Mouse (Mus musculus) forebrain, embryonic 10.5 days (tissue): Measurements from ENCODE around the gene Slc10a7. TPM values are rescaled to one million over a fixed set of nuclear protein-coding genes. Genes with fewer than 3 reads are reported as not detected.

ENCODE experiments used
- DNase-seq: peaks from one replicate; pipeline ENCODE4 v3.0.0-alpha.2; 2017; ENCODE audit warnings: low spot score; ENCODE audit errors: extremely low spot score
- H3K27ac ChIP-seq: fragments of 300-500 bp; sonication (generic); 2 replicates; pipeline ENCODE4 v1.5.1; 2016; ENCODE audit warnings: mild to moderate bottlenecking
- H3K27me3 ChIP-seq: fragments of 300-500 bp; sonication (generic); 2 replicates; pipeline ENCODE4 v1.6.1; 2016; ENCODE audit warnings: mild to moderate bottlenecking; ENCODE audit not compliant: poor library complexity, severe bottlenecking
- H3K36me3 ChIP-seq: fragments of 300-500 bp; sonication (generic); replicated peaks from 2 replicates; pipeline ENCODE4 v1.6.1; 2016; ENCODE audit warnings: mild to moderate bottlenecking, moderate library complexity
- H3K4me1 ChIP-seq: fragments of 300-500 bp; sonication (generic); 2 replicates; pipeline ENCODE4 v1.6.1; 2016
- H3K4me3 ChIP-seq: fragments of 300-500 bp; sonication (generic); 2 replicates; pipeline ENCODE4 v1.5.1; 2016; ENCODE audit warnings: mild to moderate bottlenecking, moderate library complexity
- H3K9me3 ChIP-seq: fragments of 300-500 bp; sonication (generic); 2 replicates; pipeline ENCODE4 v1.6.1; 2016; ENCODE audit warnings: mild to moderate bottlenecking, moderate library complexity
- WGBS: fragments of 180-500 bp; shearing (Covaris S2); methylation state at CpG from one replicate; pipeline ENCODE4 v1.1.7; 2016; 5-methylcytosine and 5-hydroxymethylcytosine counted together
- polyA plus RNA-seq: library from polyadenylated mRNA; unstranded; fragments of >200 nt; fragmentation: Nextera tagmentation; extraction: Ambion mirVana; gene quantifications from 2 replicates; pipeline ENCODE4 v1.2.1, GENCODE M21; 2016

The Slc10a7 gene
- polyA plus RNA-seq, 1 experiment from 2014 or later, result 10.0 TPM

- 71% methylated on average over 3 of the region's 3 CpGs for WGBS
- Histone ChIP-seq H3K27me3 (no peaks in the 10 kb centered on the region), H3K36me3 (no peaks in the 10 kb centered on the region), H3K4me1 (peaks cover 4% of the 10 kb centered on the region; the same call in 1 of the 2 replicates), H3K27ac (no peak overlapping the region), H3K4me3 (no peak overlapping the region), H3K9me3 (no peaks in the 10 kb centered on the region)
- no peak for DNase-seq
These were observed 89.1 kb downstream of the Slc10a7 start for GRCm38 (mm10) chr8:78598237-78598636.

DNA sequence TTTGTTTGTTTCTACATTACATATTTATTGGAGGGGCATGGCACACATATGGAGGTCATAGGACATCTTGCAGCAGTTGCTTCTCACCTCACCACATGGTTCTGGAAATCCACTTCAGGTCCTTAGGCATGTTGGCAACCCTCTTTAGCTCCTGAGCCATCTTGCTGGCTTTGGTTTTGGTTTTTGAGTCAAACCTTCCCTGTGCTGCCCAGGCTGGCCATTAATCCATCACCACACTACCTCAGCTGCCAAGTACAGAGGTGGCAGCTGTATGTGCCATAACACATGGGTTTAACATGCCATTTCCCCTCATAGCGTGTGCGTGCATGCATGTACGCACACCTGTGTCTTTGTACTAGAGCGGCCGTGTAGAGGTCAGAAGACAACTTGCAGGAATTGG is 93.9 kb downstream of the Slc10a7 start:
- Histone ChIP-seq H3K4me1 (peaks cover 4% of the 10 kb centered on the region; the same call in 1 of the 2 replicates), H3K9me3 (peaks cover 12% of the 10 kb centered on the region; the same call in 1 of the 2 replicates), H3K27me3 (no peaks in the 10 kb centered on the region), H3K4me3 (no peak overlapping the region), H3K27ac (no peak overlapping the region), H3K36me3 (peaks cover 19% of the 10 kb centered on the region)
- WGBS, result 95% methylated on average over 5 of the region's 5 CpGs
- DNase-seq, result no peak

GRCm38 (mm10) chr8:78604426-78604825 is 95.3 kb downstream of the Slc10a7 start:
- no peaks in the 10 kb centered on the region for H3K27me3 ChIP-seq
- peaks cover 12% of the 10 kb centered on the region; the same call in 1 of the 2 replicates for H3K9me3 ChIP-seq
- H3K4me3 ChIP-seq, result no peak overlapping the region
- H3K4me1 ChIP-seq, result no peaks in the 10 kb centered on the region
- peaks cover 23% of the 10 kb centered on the region for H3K36me3 ChIP-seq
- 95% methylated on average over 9 of the region's 9 CpGs for WGBS
- no peak for DNase-seq
- no peak overlapping the region for H3K27ac ChIP-seq

GRCm38 (mm10) chr8:78609301-78609700 is 100.2 kb downstream of the Slc10a7 start:
- DNase-seq, result no peak
- H3K27me3 ChIP-seq, result no peaks in the 10 kb centered on the region
- no peak overlapping the region for H3K4me3 ChIP-seq
- 90% methylated on average over 10 of the region's 10 CpGs for WGBS
- no peak overlapping the region for H3K27ac ChIP-seq
- peaks cover 21% of the 10 kb centered on the region for H3K36me3 ChIP-seq
- H3K9me3 ChIP-seq, result peaks cover 12% of the 10 kb centered on the region; the same call in 1 of the 2 replicates
- no peaks in the 10 kb centered on the region for H3K4me1 ChIP-seq

- H3K9me3 ChIP-seq, result peaks cover 12% of the 10 kb centered on the region; the same call in 1 of the 2 replicates
- H3K36me3 ChIP-seq, result peaks cover 15% of the 10 kb centered on the region
- H3K4me3 ChIP-seq, result no peak overlapping the region
- DNase-seq, result no peak
- H3K27me3 ChIP-seq, result no peaks in the 10 kb centered on the region
- H3K27ac ChIP-seq, result no peak overlapping the region
- 92% methylated on average over 6 of the region's 6 CpGs for WGBS
- H3K4me1 ChIP-seq, result no peaks in the 10 kb centered on the region
These were observed 101.9 kb downstream of the Slc10a7 start for GRCm38 (mm10) chr8:78611019-78611418.

DNA sequence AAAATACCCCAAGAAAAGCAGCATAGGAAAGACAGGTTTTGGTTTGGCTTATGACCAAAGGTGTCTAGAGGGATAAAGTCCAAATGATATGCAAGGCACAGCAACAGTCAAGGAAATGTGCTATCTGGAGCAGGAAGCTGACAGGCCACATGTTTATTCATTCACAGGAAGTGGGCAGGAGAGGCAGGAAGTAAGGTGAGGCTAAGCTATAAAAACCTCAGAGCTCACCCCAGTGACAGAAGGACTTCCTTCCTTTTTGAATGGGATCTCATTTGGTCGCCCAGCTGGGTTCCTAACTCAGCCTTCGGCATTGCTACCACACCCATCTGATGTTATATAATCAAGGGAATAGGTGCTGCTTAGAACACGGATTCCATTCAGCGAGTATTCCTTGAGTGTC is 113.2 kb downstream of the Slc10a7 start:
- Histone ChIP-seq H3K36me3 (peaks cover 2% of the 10 kb centered on the region; the same call in 1 of the 2 replicates), H3K27ac (no peak overlapping the region), H3K9me3 (no peaks in the 10 kb centered on the region), H3K4me1 (peaks cover 10% of the 10 kb centered on the region), H3K4me3 (no peak overlapping the region), H3K27me3 (no peaks in the 10 kb centered on the region)
- no peak for DNase-seq
- WGBS, result 86% methylated on average over 4 of the region's 4 CpGs

DNA sequence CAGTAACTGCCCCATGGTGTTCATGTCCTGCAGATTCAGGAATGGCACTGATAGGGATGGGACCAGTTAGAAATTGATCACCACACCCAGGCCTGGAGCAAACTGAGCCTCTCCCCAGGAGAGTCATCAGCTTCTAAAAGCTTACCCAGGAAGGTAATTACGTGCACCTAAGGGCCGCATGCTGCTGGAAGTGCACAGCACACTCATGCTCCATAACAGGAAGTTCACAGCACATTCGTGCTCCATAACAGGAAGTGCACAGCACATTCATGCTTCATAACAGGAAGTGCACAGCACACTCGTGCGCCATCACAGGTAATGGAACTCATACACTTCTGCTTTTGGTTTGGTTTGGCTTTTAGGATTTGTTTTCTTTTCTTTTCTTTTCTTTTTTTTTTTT is 114.8 kb downstream of the Slc10a7 start:
- DNase-seq, result no peak
- peaks cover 16% of the 10 kb centered on the region for H3K4me1 ChIP-seq
- 83% methylated on average over 5 of the region's 5 CpGs for WGBS
- H3K27me3 ChIP-seq, result no peaks in the 10 kb centered on the region
- no peaks in the 10 kb centered on the region for H3K9me3 ChIP-seq
- no peak overlapping the region for H3K4me3 ChIP-seq
- H3K36me3 ChIP-seq, result no peaks in the 10 kb centered on the region
- no peak overlapping the region for H3K27ac ChIP-seq

DNA sequence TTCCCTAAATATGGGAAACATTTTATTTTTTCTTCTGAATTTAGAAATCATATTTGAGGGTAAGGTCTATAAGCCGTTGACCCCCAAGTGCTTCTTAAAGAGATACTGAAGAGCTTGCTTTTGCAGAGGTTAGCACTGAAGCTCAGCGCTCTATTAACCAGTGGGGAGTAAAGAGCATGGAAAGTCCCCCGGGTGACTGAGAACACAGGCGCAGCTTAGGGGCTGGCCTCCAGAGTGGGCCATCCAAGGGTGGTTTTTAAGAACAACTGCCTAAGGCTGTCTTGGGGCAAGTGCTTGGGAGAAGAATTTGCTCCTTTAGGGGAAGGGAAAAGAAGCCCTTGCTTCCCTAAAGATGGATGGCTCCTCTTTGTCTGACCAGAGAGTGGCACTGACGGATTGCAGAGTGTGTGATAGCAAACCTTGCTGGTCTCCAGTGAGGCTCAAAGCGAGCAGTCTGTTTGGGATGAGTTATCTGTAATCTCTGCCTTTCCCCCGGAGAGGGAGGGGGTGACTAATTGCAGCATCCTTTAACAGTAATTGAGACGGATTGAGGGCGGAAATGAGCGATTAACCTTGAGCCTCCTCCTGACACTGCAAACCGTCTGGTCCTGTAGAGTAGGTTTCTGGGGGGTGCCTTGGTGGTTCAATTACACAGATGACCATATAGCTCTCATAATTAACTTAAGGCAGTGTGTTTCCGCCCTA is 115.7 kb downstream of the Slc10a7 start:
- Histone ChIP-seq H3K4me3 (no peak overlapping the region), H3K36me3 (no peaks in the 10 kb centered on the region), H3K9me3 (no peaks in the 10 kb centered on the region), H3K27ac (peak overlapping the region; percentile 45; the same call in 1 of the 2 replicates), H3K4me1 (peaks cover 16% of the 10 kb centered on the region), H3K27me3 (no peaks in the 10 kb centered on the region)
- 45% methylated on average over 12 of the region's 12 CpGs for WGBS
- no peak for DNase-seq

GRCm38 (mm10) chr8:78626632-78627031 is 117.5 kb downstream of the Slc10a7 start:
- H3K4me3 ChIP-seq, result no peak overlapping the region
- WGBS, result 86% methylated on average over 5 of the region's 5 CpGs
- peaks cover 25% of the 10 kb centered on the region for H3K4me1 ChIP-seq
- no peaks in the 10 kb centered on the region for H3K27me3 ChIP-seq
- no peak for DNase-seq
- H3K27ac ChIP-seq, result no peak overlapping the region
- H3K36me3 ChIP-seq, result no peaks in the 10 kb centered on the region
- H3K9me3 ChIP-seq, result no peaks in the 10 kb centered on the region

DNA sequence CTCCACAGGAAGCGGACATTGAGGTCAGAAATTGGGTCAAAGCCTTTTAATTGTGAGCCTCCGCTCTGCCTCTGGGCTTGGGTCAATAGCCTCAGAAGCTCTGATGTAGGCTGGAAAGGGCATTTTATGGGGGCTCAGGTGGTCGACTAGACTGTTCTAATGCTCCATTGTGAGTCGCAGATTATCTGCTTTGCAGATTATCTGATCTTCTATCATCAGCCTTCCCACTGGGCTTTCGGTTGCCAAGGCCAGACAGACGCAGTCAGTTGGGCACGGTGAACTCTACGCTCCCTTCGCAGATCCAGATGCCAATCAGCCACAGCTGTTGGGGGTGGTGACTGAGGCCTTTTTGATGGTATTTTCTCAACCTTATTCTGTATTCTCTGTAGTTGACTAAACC is 118.6 kb downstream of the Slc10a7 start:
- Histone ChIP-seq H3K9me3 (no peaks in the 10 kb centered on the region), H3K4me1 (peaks cover 25% of the 10 kb centered on the region), H3K27ac (no peak overlapping the region), H3K4me3 (no peak overlapping the region), H3K27me3 (no peaks in the 10 kb centered on the region), H3K36me3 (no peaks in the 10 kb centered on the region)
- no peak for DNase-seq
- 79% methylated on average over 9 of the region's 9 CpGs for WGBS

DNA sequence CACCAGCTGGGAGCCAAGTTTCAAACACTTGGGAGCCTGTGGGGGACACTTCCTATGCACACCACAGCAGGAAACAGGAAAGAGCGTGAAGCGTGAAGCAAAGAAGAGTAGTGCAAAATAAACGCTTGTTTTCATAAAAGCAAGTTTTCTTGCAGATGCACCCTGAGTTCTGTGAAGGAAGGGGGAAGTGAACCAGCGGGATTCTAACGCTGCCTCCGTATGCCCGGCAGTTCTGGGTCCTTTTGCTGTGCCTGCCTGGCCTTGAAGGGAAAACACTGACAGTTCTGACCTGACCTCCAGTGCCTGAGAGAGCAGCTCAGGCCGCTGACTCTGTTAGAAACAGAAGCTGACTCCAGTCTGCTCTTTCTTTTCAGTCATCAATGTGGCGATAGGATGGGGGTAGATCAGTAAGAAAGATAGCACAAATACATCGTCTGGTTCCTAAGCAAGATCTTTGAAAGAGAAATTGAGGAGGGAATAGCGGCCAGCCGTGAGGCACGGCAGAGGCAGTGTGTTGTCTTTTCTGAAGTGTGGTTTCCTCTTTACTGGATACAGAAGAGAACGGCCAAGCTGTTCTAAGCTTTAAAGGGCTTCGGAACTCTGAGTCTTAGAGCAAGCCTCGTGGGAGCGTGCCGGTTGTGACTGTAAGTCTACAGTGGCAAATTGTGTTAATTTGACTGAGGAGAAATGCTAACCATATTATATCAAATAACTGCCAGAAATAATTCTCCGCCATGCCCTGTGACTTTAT is 121.4 kb downstream of the Slc10a7 start:
- Histone ChIP-seq H3K27ac (no peak overlapping the region), H3K4me1 (peaks cover 35% of the 10 kb centered on the region), H3K9me3 (no peaks in the 10 kb centered on the region), H3K27me3 (no peaks in the 10 kb centered on the region), H3K36me3 (no peaks in the 10 kb centered on the region), H3K4me3 (no peak overlapping the region)
- DNase-seq, result no peak
- 71% methylated on average over 19 of the region's 19 CpGs for WGBS

DNA sequence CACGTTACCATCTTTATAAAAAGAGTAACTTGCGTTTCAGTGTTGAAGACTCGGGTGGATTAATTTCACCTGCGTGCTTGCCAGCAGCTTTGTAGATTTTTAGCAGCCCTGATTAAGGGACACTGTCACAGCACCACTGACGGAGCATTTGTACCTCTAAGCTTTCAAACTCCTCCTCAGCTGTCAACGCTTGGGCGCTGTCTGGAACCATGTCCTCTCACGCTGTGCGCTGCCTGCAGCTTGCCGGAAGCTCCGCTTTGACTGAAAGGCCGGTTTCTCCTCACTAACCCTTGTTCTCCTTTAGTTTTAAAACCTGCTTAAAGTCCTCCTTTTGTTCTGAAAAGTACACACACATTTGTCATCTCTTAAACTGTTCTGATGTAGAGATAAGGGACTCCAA is 123.9 kb downstream of the Slc10a7 start:
- Histone ChIP-seq H3K4me3 (no peak overlapping the region), H3K36me3 (no peaks in the 10 kb centered on the region; the same call in 1 of the 2 replicates), H3K4me1 (peaks cover 31% of the 10 kb centered on the region), H3K9me3 (no peaks in the 10 kb centered on the region), H3K27me3 (no peaks in the 10 kb centered on the region), H3K27ac (no peak overlapping the region)
- DNase-seq, result no peak
- WGBS, result 62% methylated on average over 12 of the region's 12 CpGs

DNA sequence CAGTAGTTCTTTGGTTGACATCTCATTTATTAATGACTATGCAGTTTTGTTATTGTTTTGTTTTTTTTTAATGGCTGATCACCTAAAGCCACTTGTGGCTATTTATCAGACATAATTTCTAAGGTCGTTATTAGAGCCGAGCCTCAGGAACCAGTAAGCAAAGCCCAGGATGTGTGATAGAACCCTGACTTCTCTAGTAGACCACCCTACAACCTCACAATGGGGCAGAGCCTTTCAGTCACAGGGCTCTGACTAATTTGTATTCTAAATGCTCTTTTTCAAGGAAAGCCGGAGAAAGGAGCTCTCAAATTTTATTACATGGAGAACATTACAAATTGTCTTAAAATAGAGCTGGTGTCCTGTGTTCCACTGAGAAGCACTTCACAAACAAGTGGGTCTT is 124.9 kb downstream of the Slc10a7 start:
- Histone ChIP-seq H3K36me3 (no peaks in the 10 kb centered on the region; the same call in 1 of the 2 replicates), H3K9me3 (0 out of 2 replicates have a peak, but pooled peaks cover 3% of the 10 kb centered on the region), H3K27ac (no peak overlapping the region), H3K27me3 (no peaks in the 10 kb centered on the region), H3K4me1 (peaks cover 29% of the 10 kb centered on the region), H3K4me3 (no peak overlapping the region)
- DNase-seq, result no peak
- whole genome bisulfite sequencing, result 90% methylated on average over 3 of the region's 3 CpGs
